Mouse (Mus musculus): ENCODE measurements around the gene Litaf.

Gene Litaf

GRCm38 (mm10) chr16:10910541-10910940 is 155.4 kb downstream of the Litaf start:
- DNase-seq (ENCODE audit: low read depth): no peak
